Mouse (Mus musculus) retina, embryonic 14.5 days (tissue): ENCODE results near the gene Blcap.
A peak's percentile ranks its signal among the peaks of the same experiment; 100 is the strongest.

ENCODE experiments used
- DNase-seq: peaks from one replicate; pipeline ENCODE4 v3.0.0-alpha.2; 2015; ENCODE audit warnings: low spot score

Blcap gene

GRCm38 (mm10) chr2:157559858-157560257 is 11.2 kb downstream of the Blcap start, which contains the start of gene Nnat:
Gene Nnat, plus strand, starts transcription at chr2:157560078.
- peak; percentile 89 for DNase-seq

GRCm38 (mm10) chr2:157559440-157559839 is 11.6 kb downstream of the Blcap start:
- peak; percentile 61 for DNase-seq

- peak; percentile 52 for DNase-seq
Observed at GRCm38 (mm10) chr2:157558520-157558919, 12.6 kb downstream of the Blcap start.

- DNase-seq: no peak
Observed at GRCm38 (mm10) chr2:157558051-157558450, 13.0 kb downstream of the Blcap start.

GRCm38 (mm10) chr2:157556074-157556698 is 14.9 kb downstream of the Blcap start:
- DNase-seq: no peak

GRCm38 (mm10) chr2:157552158-157552886 is 18.8 kb downstream of the Blcap start:
- no peak for DNase-seq

- no peak for DNase-seq
Observed at GRCm38 (mm10) chr2:157550292-157550691, 20.8 kb downstream of the Blcap start.

GRCm38 (mm10) chr2:157546686-157547085 is 24.4 kb downstream of the Blcap start:
- no peak for DNase-seq

- DNase-seq: no peak
Observed at GRCm38 (mm10) chr2:157544333-157544888, 26.7 kb downstream of the Blcap start.

- DNase-seq: peak; percentile 34
Observed at GRCm38 (mm10) chr2:157542415-157542814, 28.7 kb downstream of the Blcap start.

GRCm38 (mm10) chr2:157541631-157542030 is 29.4 kb downstream of the Blcap start:
- DNase-seq: peak; percentile 54

GRCm38 (mm10) chr2:157540953-157541569 is 30.0 kb downstream of the Blcap start:
- peak; percentile 34 for DNase-seq

- DNase-seq: peak; percentile 42
Observed at GRCm38 (mm10) chr2:157540073-157540952, 30.8 kb downstream of the Blcap start.

GRCm38 (mm10) chr2:157537118-157537517 is 34.0 kb downstream of the Blcap start:
- DNase-seq: no peak

- peak; percentile 53 for DNase-seq
Observed at GRCm38 (mm10) chr2:157536476-157537081, 34.5 kb downstream of the Blcap start.

GRCm38 (mm10) chr2:157534163-157534562 is 36.9 kb downstream of the Blcap start:
- DNase-seq: peak; percentile 51

GRCm38 (mm10) chr2:157531681-157532426 is 39.2 kb downstream of the Blcap start:
- no peak for DNase-seq

GRCm38 (mm10) chr2:157530056-157530955 is 40.8 kb downstream of the Blcap start:
- DNase-seq: no peak

GRCm38 (mm10) chr2:157522556-157522955 is 48.5 kb downstream of the Blcap start:
- no peak for DNase-seq
